Mouse (Mus musculus): ENCODE data around the gene Glipr1l2. TPM values are rescaled to one million over a fixed set of nuclear protein-coding genes. Genes with fewer than 3 reads are reported as not detected.
"Not testable (repeated sequence)": the region's sequence is repeated elsewhere in the genome, so short reads cannot be mapped to it uniquely, and the experiment has no call there.

Glipr1l2 gene
- not detected in 2 replicates for polyA plus RNA-seq (2015; fragmentation: Nextera tagmentation; extraction: Ambion mirVana)

DNA sequence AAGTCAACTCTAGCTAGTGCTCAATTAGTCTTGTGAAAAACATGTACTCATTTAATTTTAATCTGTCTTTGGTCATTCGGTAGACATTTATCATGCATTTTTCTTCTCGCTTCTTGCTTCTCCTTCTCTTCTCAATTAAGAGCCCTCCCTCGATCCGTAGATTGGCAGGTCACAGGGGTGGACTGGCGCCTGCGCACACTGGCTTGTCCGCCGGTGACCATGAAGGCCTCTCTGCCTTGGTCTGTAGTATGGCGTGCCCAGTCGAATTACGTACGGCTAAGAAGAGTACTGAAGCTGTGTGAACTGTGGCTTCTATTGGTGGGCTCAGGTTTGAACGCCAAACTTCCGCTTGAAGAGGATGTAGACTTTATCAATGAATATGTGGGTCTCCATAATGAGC lies at the start of gene Glipr1l2:
Gene Glipr1l2, plus strand, starts transcription at position 198 of the 400 bp plus-strand sequence.
- Histone ChIP-seq H3K27me3 (no peaks in the 10 kb centered on the region), H3K9me3 (no peaks in the 10 kb centered on the region), H3K9ac (no peak within 1 kb of the TSS), H3K4me1 (no peaks in the 10 kb centered on the region), H3K36me3 (no peaks in the 10 kb centered on the region), H3K27ac (no peak within 1 kb of the TSS), H3K4me3 (no peak within 1 kb of the TSS), H3K4me2 (no peak within 1 kb of the TSS)
- 94% methylated on average over 14 of the region's 14 CpGs for WGBS
- no peak for ATAC-seq (ENCODE audit: borderline replicate concordance, extremely low read depth, low FRiP score, low TSS enrichment)

DNA sequence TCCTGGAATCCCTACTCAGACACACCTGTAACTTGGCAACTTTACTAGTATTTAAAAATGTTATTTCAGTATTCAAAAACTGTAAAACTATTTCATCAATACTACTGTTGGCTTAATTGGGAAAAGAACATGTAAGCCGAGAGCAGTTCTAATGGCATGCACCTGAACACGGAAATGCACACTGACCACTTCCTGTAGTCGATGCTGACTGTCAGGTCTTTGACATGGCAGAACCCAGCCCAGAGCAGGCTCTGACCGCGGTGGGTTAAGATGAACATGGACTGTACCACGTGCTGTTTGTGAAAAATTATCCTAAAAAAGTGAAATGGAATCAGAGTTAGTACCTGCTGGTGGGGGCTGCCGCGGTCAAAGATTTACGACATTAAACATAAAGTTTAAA lies 39.6 kb upstream of the Glipr1l2 start:
- not testable (repeated sequence) for H3K36me3 ChIP-seq; H3K9ac ChIP-seq; ATAC-seq (ENCODE audit: borderline replicate concordance, extremely low read depth, low FRiP score, low TSS enrichment); H3K27ac ChIP-seq; H3K4me1 ChIP-seq; H3K27me3 ChIP-seq; H3K4me3 ChIP-seq; H3K4me2 ChIP-seq; H3K9me3 ChIP-seq
- WGBS: 76% methylated on average over 9 of the region's 9 CpGs

DNA sequence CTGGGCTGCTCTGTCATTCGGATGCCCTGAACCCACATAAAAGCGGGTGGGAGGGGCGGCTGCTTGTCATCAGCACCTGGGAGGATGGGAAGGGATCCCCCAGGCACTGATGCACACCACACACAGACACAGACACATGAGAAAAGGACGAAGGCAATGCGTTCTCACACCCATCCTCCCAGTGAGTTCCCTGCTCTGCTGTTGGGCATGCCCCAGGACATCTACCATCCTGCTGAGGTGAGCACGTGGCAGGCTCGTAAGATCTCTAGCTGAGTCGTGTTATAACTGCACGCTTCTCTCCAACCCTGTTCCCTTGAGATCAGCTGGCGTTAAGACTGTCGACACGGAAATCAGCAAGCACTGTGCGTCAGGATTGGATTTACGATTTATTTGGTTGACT lies 38.9 kb upstream of the Glipr1l2 start:
- H3K27ac ChIP-seq; ATAC-seq (ENCODE audit: borderline replicate concordance, extremely low read depth, low FRiP score, low TSS enrichment); H3K4me3 ChIP-seq; H3K9me3 ChIP-seq; H3K36me3 ChIP-seq; H3K27me3 ChIP-seq; H3K4me1 ChIP-seq; H3K4me2 ChIP-seq; H3K9ac ChIP-seq: not testable (repeated sequence)
- 54% methylated on average over 14 of the region's 14 CpGs for WGBS

DNA sequence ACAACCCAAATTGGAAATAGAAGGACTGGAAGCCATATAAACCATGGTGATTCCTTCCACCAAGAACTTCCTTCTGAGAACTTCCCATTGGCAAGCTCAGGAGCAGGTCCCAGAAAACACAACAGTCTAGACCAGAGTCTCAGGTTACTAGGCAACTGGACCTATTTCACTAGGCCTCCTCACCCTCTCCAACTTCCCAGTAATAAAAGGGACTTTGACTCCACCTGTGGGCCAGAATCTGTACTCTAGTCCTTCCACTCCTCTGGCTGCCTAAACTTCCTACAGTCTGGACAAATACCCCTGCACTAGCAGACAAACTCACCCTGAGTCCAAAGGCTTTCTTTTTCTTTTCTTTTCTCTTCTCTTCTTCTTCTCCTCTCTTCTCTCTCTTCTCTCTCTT lies 31.9 kb upstream of the Glipr1l2 start:
- Histone ChIP-seq H3K27ac (no peak overlapping the region), H3K4me2 (no peak overlapping the region), H3K27me3 (no peaks in the 10 kb centered on the region), H3K9ac (no peak overlapping the region), H3K4me1 (no peaks in the 10 kb centered on the region), H3K4me3 (no peak overlapping the region), H3K9me3 (no peaks in the 10 kb centered on the region), H3K36me3 (no peaks in the 10 kb centered on the region)
- no peak for ATAC-seq (ENCODE audit: borderline replicate concordance, extremely low read depth, low FRiP score, low TSS enrichment)

DNA sequence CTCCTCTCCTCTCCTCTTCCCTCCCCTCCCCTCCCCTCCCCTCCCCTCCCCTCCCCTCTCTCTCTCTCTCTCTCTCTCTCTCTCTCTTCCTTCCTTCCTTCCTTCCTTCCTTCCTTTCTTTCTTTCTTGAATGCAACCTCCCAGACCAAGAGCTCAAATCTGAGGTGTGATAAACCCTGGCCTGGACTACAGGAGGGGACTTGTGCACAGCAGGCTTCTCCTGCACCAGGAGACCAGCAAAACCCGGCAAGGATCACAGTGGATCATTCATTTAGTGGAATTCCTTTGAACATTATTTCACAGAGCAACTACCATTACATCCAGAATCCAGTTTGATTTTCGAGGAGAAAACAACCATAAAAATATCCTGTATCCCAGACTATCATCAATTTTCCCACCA lies 31.2 kb upstream of the Glipr1l2 start:
- H3K4me3 ChIP-seq; H3K27ac ChIP-seq; ATAC-seq (ENCODE audit: borderline replicate concordance, extremely low read depth, low FRiP score, low TSS enrichment); H3K9ac ChIP-seq; H3K27me3 ChIP-seq; H3K36me3 ChIP-seq; H3K4me1 ChIP-seq; H3K4me2 ChIP-seq; H3K9me3 ChIP-seq: not testable (repeated sequence)
- 54% methylated on average over 2 of the region's 2 CpGs for WGBS

DNA sequence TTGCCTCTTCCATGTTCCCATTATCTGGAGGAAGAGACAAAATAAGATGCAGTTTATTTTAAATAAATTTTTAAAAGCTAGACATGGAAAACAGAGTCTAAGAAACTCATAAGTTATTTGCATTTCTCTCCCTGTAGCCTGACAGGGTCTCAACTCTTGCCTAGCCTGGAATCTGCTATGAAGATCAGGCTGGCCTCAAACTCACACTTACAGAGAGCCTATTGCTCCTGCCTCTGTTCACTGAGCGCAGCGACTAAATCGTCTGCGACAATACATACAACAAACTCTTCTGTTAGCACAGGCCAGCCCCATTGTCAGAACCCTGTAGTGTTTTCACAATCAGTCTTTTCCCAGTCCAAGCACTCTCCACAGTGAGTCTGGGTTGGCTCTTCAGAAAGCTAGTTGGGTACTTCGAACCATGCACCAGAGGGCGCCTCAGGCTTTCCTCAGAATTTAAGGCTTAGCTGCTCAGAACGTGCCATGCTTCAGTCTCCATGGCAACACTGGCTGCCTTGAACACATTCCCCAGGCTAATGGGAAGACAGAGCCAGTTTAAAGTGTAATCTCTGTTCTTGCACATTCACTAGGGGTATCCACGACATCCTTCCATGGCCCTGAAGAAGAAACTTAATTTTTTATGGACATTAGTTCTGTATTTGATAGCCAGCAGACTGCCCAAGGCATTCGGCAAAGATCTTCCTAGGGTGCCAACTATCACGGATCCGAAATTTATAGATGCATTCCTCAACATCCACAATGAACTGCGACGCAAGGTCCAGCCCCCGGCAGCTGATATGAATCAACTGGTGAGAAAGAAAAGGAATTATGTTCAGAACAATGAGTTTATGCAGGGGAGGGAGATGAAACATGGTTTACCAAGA lies 23.2 kb upstream of the Glipr1l2 start, which contains the start of gene Glipr1l1:
Gene Glipr1l1, plus strand, starts transcription at position 488 of the 881 bp plus-strand sequence.
- Histone ChIP-seq H3K9ac (no peak within 1 kb of the TSS), H3K4me3 (no peak within 1 kb of the TSS), H3K9me3 (no peaks in the 10 kb centered on the region), H3K4me2 (no peak within 1 kb of the TSS), H3K27ac (no peak within 1 kb of the TSS), H3K27me3 (no peaks in the 10 kb centered on the region), H3K36me3 (no peaks in the 10 kb centered on the region), H3K4me1 (no peaks in the 10 kb centered on the region)
- WGBS: 55% methylated on average over 14 of the region's 14 CpGs
- ATAC-seq (ENCODE audit: borderline replicate concordance, extremely low read depth, low FRiP score, low TSS enrichment): peak; percentile 80; the same call in 1 of the 2 replicates

DNA sequence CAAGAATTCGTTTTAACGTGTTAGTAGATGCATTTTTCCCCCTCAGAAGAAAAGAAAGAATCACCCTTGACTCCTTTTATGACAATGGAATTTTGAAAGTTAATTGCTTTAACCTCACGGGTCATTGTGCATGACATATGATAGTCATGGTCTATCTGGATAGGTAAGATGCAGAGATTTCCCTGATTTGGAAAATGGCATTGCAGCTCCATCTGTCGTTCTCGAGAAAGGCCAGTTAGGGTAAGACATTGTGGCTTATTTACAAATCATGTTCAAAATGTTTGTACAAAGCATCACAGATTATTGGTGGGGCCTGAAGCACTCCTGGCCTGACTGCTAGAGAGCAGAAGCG lies 22.6 kb upstream of the Glipr1l2 start:
- not testable (repeated sequence) for H3K9ac ChIP-seq; H3K27ac ChIP-seq; H3K36me3 ChIP-seq; ATAC-seq (ENCODE audit: borderline replicate concordance, extremely low read depth, low FRiP score, low TSS enrichment); H3K9me3 ChIP-seq; H3K4me2 ChIP-seq; H3K27me3 ChIP-seq; H3K4me1 ChIP-seq; H3K4me3 ChIP-seq
- whole genome bisulfite sequencing: 80% methylated on average over 6 of the region's 6 CpGs

DNA sequence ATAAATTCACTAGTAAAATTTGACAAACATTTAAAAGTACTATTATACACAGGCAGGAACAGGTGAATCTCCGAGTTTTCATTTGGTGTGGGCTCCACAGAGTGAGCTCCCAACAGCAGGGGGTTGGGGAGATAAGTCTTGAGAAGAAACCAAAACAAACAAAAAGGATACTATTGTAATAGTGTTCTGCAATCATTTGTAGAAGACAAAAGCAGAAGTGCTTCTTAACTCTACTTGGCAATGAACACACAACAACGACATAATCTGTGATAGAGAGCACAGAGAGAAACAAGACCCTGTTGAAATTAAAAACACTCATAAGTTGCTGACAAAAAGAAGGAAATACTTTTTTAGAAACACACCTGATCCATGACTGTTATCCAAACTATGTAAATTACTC lies 3.1 kb upstream of the Glipr1l2 start:
- Histone ChIP-seq H3K4me1 (no peaks in the 10 kb centered on the region), H3K4me2 (no peak overlapping the region), H3K27ac (no peak overlapping the region), H3K27me3 (no peaks in the 10 kb centered on the region), H3K4me3 (no peak overlapping the region), H3K36me3 (no peaks in the 10 kb centered on the region), H3K9me3 (no peaks in the 10 kb centered on the region), H3K9ac (no peak overlapping the region)
- 21% methylated on average over 2 of the region's 2 CpGs for WGBS
- ATAC-seq (ENCODE audit: borderline replicate concordance, extremely low read depth, low FRiP score, low TSS enrichment): no peak

DNA sequence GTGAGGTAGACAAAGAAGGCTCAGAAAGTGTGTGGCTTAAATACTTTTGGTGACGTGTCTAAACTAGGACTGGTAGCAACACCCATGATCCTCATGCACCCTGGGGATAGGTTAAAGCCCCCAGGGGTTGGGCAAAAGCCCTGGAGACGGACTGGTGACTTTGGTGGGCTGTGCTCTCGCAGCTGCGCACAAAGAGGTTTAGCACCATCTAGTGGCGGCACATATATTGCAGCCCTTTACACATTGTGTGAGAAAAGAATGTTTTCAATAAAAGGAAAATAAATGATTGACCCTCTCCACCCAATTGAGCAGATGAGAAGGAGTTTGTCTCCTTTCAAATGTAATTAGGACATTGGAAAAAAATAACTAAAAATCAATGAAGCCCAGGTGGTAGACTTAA lies 22.6 kb downstream of the Glipr1l2 start:
- not testable (repeated sequence) for H3K9ac ChIP-seq; H3K27ac ChIP-seq; H3K9me3 ChIP-seq; H3K36me3 ChIP-seq; H3K27me3 ChIP-seq; ATAC-seq (ENCODE audit: borderline replicate concordance, extremely low read depth, low FRiP score, low TSS enrichment); H3K4me3 ChIP-seq; H3K4me2 ChIP-seq; H3K4me1 ChIP-seq
- 3% methylated on average over 5 of the region's 5 CpGs for WGBS

DNA sequence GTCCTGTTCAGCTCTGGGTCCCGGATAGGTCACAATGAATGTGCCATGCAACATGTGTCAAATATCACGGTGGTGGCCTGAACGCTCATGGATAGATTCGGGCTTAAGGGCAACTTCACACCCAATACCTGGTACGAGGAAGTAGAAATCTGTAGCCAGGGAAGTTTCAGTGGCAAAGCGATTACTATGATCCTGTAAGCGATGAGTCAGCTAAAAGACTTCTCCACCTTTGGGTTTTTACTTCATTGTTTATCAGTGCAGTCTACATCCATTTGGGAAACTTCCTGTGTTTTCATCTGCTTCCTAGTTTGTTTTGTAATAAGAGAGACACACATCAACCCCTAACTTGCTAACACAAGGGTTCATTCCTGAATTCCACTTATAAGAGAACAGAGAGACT lies 27.2 kb downstream of the Glipr1l2 start:
- Histone ChIP-seq H3K4me2 (no peak overlapping the region), H3K36me3 (no peaks in the 10 kb centered on the region), H3K27ac (no peak overlapping the region), H3K4me1 (no peaks in the 10 kb centered on the region), H3K4me3 (no peak overlapping the region), H3K27me3 (no peaks in the 10 kb centered on the region), H3K9me3 (no peaks in the 10 kb centered on the region), H3K9ac (no peak overlapping the region)
- WGBS: 83% methylated on average over 7 of the region's 7 CpGs
- ATAC-seq (ENCODE audit: borderline replicate concordance, extremely low read depth, low FRiP score, low TSS enrichment): no peak

DNA sequence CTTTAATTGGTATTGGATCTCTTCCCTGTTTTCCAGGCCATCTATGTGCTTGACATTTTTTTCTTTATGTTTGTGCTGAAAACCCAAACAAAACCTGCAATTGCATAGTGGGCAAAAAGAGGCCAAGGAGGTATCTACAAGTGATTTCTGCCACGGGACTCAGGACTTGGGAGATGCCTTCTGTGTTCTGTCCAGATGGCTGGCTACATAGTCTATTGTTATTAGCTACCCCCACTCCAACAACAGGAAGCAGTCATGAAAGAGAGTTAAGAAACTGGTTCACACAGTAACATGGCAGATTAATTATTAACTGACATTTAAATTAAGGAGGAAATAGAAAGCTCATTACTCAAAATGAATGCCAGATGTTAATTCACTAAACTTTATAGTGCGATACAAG lies 41.9 kb downstream of the Glipr1l2 start:
- not testable (repeated sequence) for H3K4me3 ChIP-seq; ATAC-seq (ENCODE audit: borderline replicate concordance, extremely low read depth, low FRiP score, low TSS enrichment); H3K4me1 ChIP-seq; H3K9me3 ChIP-seq; H3K4me2 ChIP-seq; H3K27ac ChIP-seq; H3K9ac ChIP-seq; H3K36me3 ChIP-seq; H3K27me3 ChIP-seq
- 60% methylated on average over 2 of the region's 2 CpGs for WGBS

DNA sequence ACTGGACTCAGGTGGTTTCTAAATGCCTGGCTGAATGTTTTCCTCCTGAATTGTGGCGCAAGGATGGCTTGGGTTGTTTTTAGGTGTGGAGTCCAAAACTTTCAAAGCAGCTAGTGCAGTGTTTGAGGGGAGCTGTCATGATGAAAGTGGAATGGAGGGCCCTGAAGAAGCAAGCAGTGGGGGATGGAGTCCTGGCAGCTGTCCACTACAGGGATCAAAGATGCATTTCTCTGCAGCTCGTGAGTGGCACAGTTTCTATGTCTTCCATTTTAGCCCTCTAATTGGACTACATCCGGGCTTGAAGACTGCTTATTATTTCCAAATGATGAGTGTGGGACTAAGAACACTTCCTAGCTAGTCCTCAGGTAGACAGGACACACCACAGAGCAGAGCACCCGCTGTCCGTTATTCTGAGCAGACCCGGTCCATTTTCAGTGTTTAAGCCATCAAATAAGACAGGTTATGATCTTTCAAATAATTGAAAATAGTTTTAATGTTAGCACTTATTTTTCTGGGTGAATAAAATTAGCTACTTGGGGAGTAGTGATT lies 44.6 kb downstream of the Glipr1l2 start:
- not testable (repeated sequence) for H3K4me1 ChIP-seq; H3K4me2 ChIP-seq; H3K27ac ChIP-seq; H3K9me3 ChIP-seq; H3K4me3 ChIP-seq; H3K36me3 ChIP-seq; H3K9ac ChIP-seq; ATAC-seq (ENCODE audit: borderline replicate concordance, extremely low read depth, low FRiP score, low TSS enrichment); H3K27me3 ChIP-seq
- 69% methylated on average over 6 of the region's 6 CpGs for WGBS

Measured in lung, embryonic 15.5 days (tissue).